Mouse (Mus musculus) liver, embryonic 13.5 days (tissue): ENCODE data around the gene Slc35g1. TPM values are rescaled to one million over a fixed set of nuclear protein-coding genes. Genes with fewer than 3 reads are reported as not detected.
A peak's percentile ranks its signal among the peaks of the same experiment; 100 is the strongest.
"Not testable (repeated sequence)": the region's sequence is repeated elsewhere in the genome, so short reads cannot be mapped to it uniquely, and the experiment has no call there.

Experiments used
- ATAC-seq: fragments of 200-750 bp; cut with Nextera tagmentation; 2 replicates; pipeline ENCODE4 v1.8.0; 2017; ENCODE audit warnings: low read depth, mild to moderate bottlenecking, moderate number of reproducible peaks, moderate library complexity
- DNase-seq: peaks from one replicate; pipeline ENCODE4 v3.0.0; 2022
- H3K27ac ChIP-seq: fragments of 300-500 bp; sonication (generic); 2 replicates; pipeline ENCODE4 v1.5.1; 2015; ENCODE audit warnings: moderate library complexity, mild to moderate bottlenecking, inconsistent platforms
- H3K27me3 ChIP-seq: fragments of 300-500 bp; sonication (generic); 2 replicates; pipeline ENCODE4 v1.6.1; 2015; ENCODE audit warnings: mild to moderate bottlenecking, inconsistent platforms
- H3K36me3 ChIP-seq: fragments of 300-500 bp; sonication (generic); 2 replicates; pipeline ENCODE4 v1.6.1; 2015; ENCODE audit warnings: mild to moderate bottlenecking, inconsistent platforms
- H3K4me1 ChIP-seq: fragments of 300-500 bp; sonication (generic); replicated peaks from 2 replicates; pipeline ENCODE4 v1.6.1; 2015; ENCODE audit warnings: inconsistent platforms
- H3K4me2 ChIP-seq: fragments of 300-500 bp; sonication (generic); 2 replicates; pipeline ENCODE4 v1.6.1; 2015; ENCODE audit warnings: inconsistent platforms, mild to moderate bottlenecking, moderate library complexity
- H3K4me3 ChIP-seq: fragments of 300-500 bp; sonication (generic); replicated peaks from 2 replicates; pipeline ENCODE4 v1.5.1; 2015; ENCODE audit warnings: mild to moderate bottlenecking, inconsistent platforms
- H3K9ac ChIP-seq: fragments of 300-500 bp; sonication (generic); 2 replicates; pipeline ENCODE4 v1.6.1; 2015; ENCODE audit warnings: mild to moderate bottlenecking, inconsistent platforms
- H3K9me3 ChIP-seq: fragments of 300-500 bp; sonication (generic); replicated peaks from 2 replicates; pipeline ENCODE4 v1.6.1; 2016; ENCODE audit warnings: inconsistent platforms
- WGBS: fragments of 180-500 bp; shearing (Covaris S2); methylation state at CpG from one replicate; pipeline ENCODE4 v1.1.7; 2015; ENCODE audit not compliant: insufficient replicate concordance; 5-methylcytosine and 5-hydroxymethylcytosine counted together
- polyA plus RNA-seq: library from polyadenylated mRNA; unstranded; fragments of >200 nt; fragmentation: Nextera tagmentation; extraction: Ambion mirVana; gene quantifications from 2 replicates; pipeline ENCODE4 v1.2.1, GENCODE M21; 2015

Slc35g1 gene
- polyA plus RNA-seq, 1 experiment from 2014 or later = 3.7 TPM

DNA sequence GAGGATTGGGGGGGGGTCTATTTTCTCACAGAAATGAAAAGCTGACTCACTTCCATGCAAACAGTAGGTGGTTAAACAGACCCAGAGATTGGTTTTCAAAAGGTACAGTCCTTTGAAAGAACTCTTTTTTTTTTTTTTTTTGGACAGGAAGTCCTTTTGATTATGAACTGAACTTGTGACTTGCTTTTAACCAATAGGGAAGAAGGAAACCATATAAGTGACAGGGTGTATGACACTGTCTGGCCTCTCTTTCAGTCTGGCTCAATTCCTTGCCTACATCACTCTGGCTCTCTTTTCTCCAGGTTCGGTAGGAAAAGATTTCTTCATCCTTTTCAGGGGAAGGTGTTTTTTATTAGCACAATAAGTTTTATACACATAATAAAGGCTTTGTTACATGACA lies 36.5 kb upstream of the Slc35g1 start:
- Histone ChIP-seq H3K9me3 (no peaks in the 10 kb centered on the region), H3K4me1 (no peaks in the 10 kb centered on the region; the same call in 1 of the 2 replicates), H3K36me3 (no peaks in the 10 kb centered on the region), H3K4me3 (no peak overlapping the region), H3K27me3 (no peaks in the 10 kb centered on the region), H3K27ac (no peak overlapping the region), H3K9ac (no peak overlapping the region), H3K4me2 (no peak overlapping the region)
- ATAC-seq = no peak
- 76% methylated on average over 1 of the region's 1 CpGs for WGBS
- no peak for DNase-seq

DNA sequence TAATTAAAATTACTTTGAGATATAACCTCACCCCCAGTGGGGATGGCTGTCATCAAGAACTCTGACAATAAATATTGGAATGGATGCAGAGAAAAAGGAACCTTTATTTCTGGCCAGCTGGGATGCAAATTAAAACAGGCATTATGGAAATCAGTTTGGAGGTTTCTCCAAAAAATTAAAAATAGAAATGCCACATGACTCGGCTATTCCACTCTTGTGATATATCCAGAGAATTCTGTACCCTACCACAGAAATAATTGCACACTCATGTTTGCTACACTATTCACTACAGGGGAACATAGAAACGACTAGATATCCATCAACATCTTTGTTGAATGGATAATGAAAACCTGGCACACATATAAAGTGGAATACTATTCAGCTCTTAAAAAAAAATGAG lies 33.9 kb upstream of the Slc35g1 start:
- 40% methylated on average over 2 of the region's 2 CpGs for WGBS
- H3K4me2 ChIP-seq = no peak overlapping the region
- DNase-seq = no peak
- no peak overlapping the region for H3K4me3 ChIP-seq
- no peaks in the 10 kb centered on the region for H3K36me3 ChIP-seq
- ATAC-seq = no peak
- H3K9me3 ChIP-seq = no peaks in the 10 kb centered on the region
- H3K9ac ChIP-seq = no peak overlapping the region
- H3K27me3 ChIP-seq = 0 out of 2 replicates have a peak, but pooled peaks cover 3% of the 10 kb centered on the region
- H3K4me1 ChIP-seq = no peaks in the 10 kb centered on the region; the same call in none of the 2 replicates
- no peak overlapping the region for H3K27ac ChIP-seq

GRCm38 (mm10) chr19:38363358-38363757 lies 32.4 kb upstream of the Slc35g1 start:
- Histone ChIP-seq H3K4me3 (no peak overlapping the region), H3K27ac (no peak overlapping the region), H3K27me3 (0 out of 2 replicates have a peak, but pooled peaks cover 3% of the 10 kb centered on the region), H3K4me2 (no peak overlapping the region), H3K9me3 (no peaks in the 10 kb centered on the region), H3K4me1 (no peaks in the 10 kb centered on the region; the same call in none of the 2 replicates), H3K9ac (no peak overlapping the region), H3K36me3 (no peaks in the 10 kb centered on the region)
- ATAC-seq (no peak), DNase-seq (no peak)
- 32% methylated on average over 1 of the region's 1 CpGs for WGBS

DNA sequence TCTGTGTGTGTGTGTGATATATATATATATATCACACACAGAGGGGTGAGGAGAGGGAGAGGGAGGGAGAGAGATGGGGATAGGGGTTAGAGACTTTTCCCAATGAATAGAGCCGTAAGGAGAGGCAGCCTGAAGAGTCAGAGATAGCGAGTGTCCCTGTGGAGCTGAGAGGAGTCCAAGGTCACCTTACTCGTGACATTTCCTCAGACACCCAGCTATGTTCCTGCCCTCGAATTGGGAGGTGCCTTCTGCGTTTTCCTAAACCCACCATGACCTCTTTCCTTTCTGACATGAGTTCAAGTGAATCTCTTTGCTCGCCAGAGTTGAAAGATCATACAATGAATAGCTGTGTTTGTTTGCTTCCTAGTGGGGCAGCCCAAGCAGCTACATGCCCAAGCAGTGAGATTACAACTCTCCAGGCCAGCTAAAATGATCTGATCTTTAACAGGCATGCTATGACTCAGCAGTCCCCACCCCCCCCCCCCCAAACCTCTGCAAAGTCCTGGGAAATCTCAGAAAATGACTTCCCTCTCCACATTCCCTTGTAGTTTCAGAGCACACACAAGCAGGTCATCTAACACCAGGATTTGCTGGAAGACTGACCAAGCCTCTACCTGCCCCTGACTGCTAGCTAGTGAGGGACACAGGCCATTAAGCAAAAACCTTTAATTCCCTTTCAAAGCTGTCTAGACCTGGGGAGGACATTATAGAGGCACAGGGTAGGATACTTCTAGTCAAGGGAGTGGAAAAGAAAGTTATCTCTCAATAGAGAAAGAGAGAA lies 31.7 kb upstream of the Slc35g1 start:
- no peak overlapping the region for H3K27ac ChIP-seq
- WGBS = 45% methylated on average over 6 of the region's 6 CpGs
- H3K27me3 ChIP-seq = 0 out of 2 replicates have a peak, but pooled peaks cover 3% of the 10 kb centered on the region
- H3K36me3 ChIP-seq = no peaks in the 10 kb centered on the region
- H3K4me3 ChIP-seq = no peak overlapping the region
- no peaks in the 10 kb centered on the region for H3K9me3 ChIP-seq
- no peak for DNase-seq
- no peak for ATAC-seq
- no peak overlapping the region for H3K9ac ChIP-seq
- no peaks in the 10 kb centered on the region; the same call in none of the 2 replicates for H3K4me1 ChIP-seq
- H3K4me2 ChIP-seq = no peak overlapping the region

GRCm38 (mm10) chr19:38364939-38365614 lies 30.7 kb upstream of the Slc35g1 start:
- Histone ChIP-seq H3K4me1 (no peaks in the 10 kb centered on the region; the same call in none of the 2 replicates), H3K9me3 (no peaks in the 10 kb centered on the region), H3K27ac (no peak overlapping the region), H3K27me3 (0 out of 2 replicates have a peak, but pooled peaks cover 3% of the 10 kb centered on the region), H3K9ac (no peak overlapping the region), H3K36me3 (no peaks in the 10 kb centered on the region), H3K4me2 (no peak overlapping the region), H3K4me3 (no peak overlapping the region)
- DNase-seq (no peak), ATAC-seq (no peak)
- WGBS = 46% methylated on average over 11 of the region's 11 CpGs

- no peaks in the 10 kb centered on the region for H3K36me3 ChIP-seq
- H3K4me1 ChIP-seq = no peaks in the 10 kb centered on the region; the same call in 1 of the 2 replicates
- peaks cover 16% of the 10 kb centered on the region for H3K27me3 ChIP-seq
- H3K4me2 ChIP-seq = no peak overlapping the region
- no peak overlapping the region for H3K9ac ChIP-seq
- H3K4me3 ChIP-seq = no peak overlapping the region
- H3K9me3 ChIP-seq = no peaks in the 10 kb centered on the region
- no peak overlapping the region for H3K27ac ChIP-seq
- DNase-seq (no peak), ATAC-seq (no peak)
- WGBS = 27% methylated on average over 11 of the region's 11 CpGs
Observed at GRCm38 (mm10) chr19:38372460-38373102, 23.2 kb upstream of the Slc35g1 start.

- Histone ChIP-seq H3K9me3 (no peaks in the 10 kb centered on the region), H3K4me3 (no peak overlapping the region), H3K27me3 (peaks cover 16% of the 10 kb centered on the region), H3K4me2 (no peak overlapping the region), H3K36me3 (no peaks in the 10 kb centered on the region), H3K4me1 (no peaks in the 10 kb centered on the region; the same call in 1 of the 2 replicates), H3K9ac (no peak overlapping the region), H3K27ac (no peak overlapping the region)
- ATAC-seq (no peak), DNase-seq (no peak)
- 45% methylated on average over 2 of the region's 2 CpGs for WGBS
Observed at GRCm38 (mm10) chr19:38373371-38373770, 22.4 kb upstream of the Slc35g1 start.

DNA sequence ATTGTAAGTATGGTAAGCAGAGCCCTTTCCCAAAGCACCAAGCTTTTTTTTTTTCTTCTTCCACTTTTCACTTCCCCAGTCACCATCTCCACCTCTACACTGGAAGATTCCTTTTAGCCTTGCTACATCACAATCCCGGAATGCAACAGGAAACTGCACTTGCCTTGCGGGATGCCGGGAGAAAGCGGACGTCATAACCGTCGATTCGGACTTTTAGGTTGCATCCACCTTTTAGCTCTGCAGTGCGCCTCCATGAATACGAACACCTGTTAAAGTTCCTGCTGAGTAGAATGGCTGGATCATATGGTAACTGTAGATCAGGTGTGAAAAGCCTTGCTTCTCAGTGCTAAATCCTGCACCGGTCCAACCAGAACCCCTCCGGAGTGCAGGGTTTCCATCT lies 12.0 kb upstream of the Slc35g1 start:
- Histone ChIP-seq H3K4me3 (no peak overlapping the region), H3K27ac (no peak overlapping the region)
- 75% methylated on average over 12 of the region's 12 CpGs for WGBS

GRCm38 (mm10) chr19:38387021-38387420 lies 8.8 kb upstream of the Slc35g1 start:
- H3K4me2 ChIP-seq, H3K4me3 ChIP-seq, H3K36me3 ChIP-seq, H3K9me3 ChIP-seq, ATAC-seq, H3K27ac ChIP-seq, H3K9ac ChIP-seq, DNase-seq, H3K27me3 ChIP-seq, H3K4me1 ChIP-seq: not testable (repeated sequence)
- 74% methylated on average over 1 of the region's 1 CpGs for WGBS

More for the DNA sequence above, 12.0 kb upstream of the Slc35g1 start:
- ATAC-seq (no peak), DNase-seq (no peak)
- H3K9ac ChIP-seq = no peak overlapping the region
- H3K9me3 ChIP-seq = no peaks in the 10 kb centered on the region
- H3K4me1 ChIP-seq = no peaks in the 10 kb centered on the region
- no peak overlapping the region for H3K4me2 ChIP-seq
- no peaks in the 10 kb centered on the region for H3K27me3 ChIP-seq
- H3K36me3 ChIP-seq = no peaks in the 10 kb centered on the region

GRCm38 (mm10) chr19:38387835-38388234 lies 7.9 kb upstream of the Slc35g1 start:
- Histone ChIP-seq H3K36me3 (no peaks in the 10 kb centered on the region), H3K27ac (no peak overlapping the region), H3K4me1 (no peaks in the 10 kb centered on the region), H3K27me3 (no peaks in the 10 kb centered on the region), H3K4me3 (no peak overlapping the region), H3K9ac (no peak overlapping the region), H3K4me2 (no peak overlapping the region), H3K9me3 (no peaks in the 10 kb centered on the region)
- 67% methylated on average over 4 of the region's 4 CpGs for WGBS
- no peak for ATAC-seq
- DNase-seq = no peak

GRCm38 (mm10) chr19:38396633-38396970 lies 822 bp downstream of the Slc35g1 start:
- ATAC-seq (no peak), DNase-seq (no peak)
- H3K4me2 ChIP-seq = peak overlapping the region; percentile 91
- WGBS = 34% methylated on average over 8 of the region's 8 CpGs
- peak overlapping the region; percentile 86 for H3K9ac ChIP-seq
- no peaks in the 10 kb centered on the region for H3K9me3 ChIP-seq
- peak overlapping the region; percentile 71; the same call in 1 of the 2 replicates for H3K27ac ChIP-seq
- no peaks in the 10 kb centered on the region for H3K27me3 ChIP-seq
- H3K4me1 ChIP-seq = peaks cover 52% of the 10 kb centered on the region
- peak overlapping the region; percentile 81 for H3K4me3 ChIP-seq
- H3K36me3 ChIP-seq = peaks cover 18% of the 10 kb centered on the region
